Mouse (Mus musculus) heart, postnatal 0 days (tissue): ENCODE results near the gene Camk1g.

ENCODE experiments used
- CTCF ChIP-seq: IDR thresholded peaks from 2 replicates; pipeline ENCODE4 v1.5.1; 2016; ENCODE audit warnings: antibody characterized with exemption, control low read depth, low read depth
- EP300 ChIP-seq: IDR thresholded peaks from 2 replicates; pipeline ENCODE4 v1.6.1; 2016; ENCODE audit warnings: antibody characterized with exemption, low read depth

DNA sequence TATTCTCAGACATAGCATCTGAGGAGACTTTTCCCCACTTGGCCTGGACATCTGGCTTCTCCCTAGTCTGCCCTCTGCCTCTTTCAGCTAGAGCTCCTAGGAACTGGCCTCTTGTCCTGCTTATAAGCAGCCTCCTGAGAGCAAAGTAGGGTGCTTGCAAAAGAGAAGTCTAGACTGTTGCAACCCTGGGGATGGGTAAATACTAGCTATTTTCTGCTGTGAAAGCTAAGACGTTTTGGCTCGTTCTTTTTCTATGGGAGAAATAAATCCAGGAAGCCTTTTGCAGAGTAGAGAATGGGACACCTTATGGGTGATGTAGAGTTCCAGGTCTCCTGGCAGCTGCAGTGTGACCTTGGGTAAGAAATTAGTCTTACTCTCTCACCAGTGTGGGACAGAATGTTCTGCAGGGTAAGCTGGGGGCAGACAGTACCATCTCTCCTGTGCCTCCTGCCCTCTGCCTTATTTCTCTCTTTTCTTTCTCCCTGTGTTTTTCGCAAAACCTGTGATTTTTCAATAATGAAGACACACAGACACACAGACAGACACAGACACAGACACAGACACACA is 59.5 kb downstream of the Camk1g start:
- TF ChIP-seq CTCF (no peak), EP300 (no peak)
